Comparison of ENCODE assay signal across 29 mouse cellular contexts in the genomic region with DNA sequence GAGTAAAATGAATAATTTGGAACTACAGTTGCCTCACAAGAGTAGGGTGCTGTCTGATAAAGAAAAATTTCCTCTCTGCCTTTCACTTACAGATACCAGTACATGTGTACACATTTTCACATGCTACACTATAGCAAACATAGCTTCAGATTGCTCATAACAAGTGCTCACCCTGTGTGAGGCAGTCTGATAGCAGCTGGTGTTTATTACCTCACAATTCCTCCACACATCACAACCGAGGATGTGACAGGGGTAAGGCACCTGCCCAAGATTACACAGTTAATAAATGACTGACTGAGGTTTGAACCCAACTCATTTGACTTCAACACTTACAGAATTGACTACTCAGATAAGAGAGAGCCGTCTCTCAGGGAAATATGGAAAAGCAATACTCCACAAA. TPM values are rescaled to one million over a fixed set of nuclear protein-coding genes. Genes with fewer than 3 reads are reported as not detected.
A peak's percentile ranks its signal among the peaks of the same experiment; 100 is the strongest.
DNase-seq lines count a peak whose midpoint lies in the region; ATAC-seq and TF ChIP-seq lines count a peak whose summit lies in the region.
"Had no signal": no experiment of that assay in that cellular context is flagged by ENCODE, and none has a peak within 500 bp of the region (broad histone marks: within the 10 kb centered on the region; RNA-seq: fewer than 3 reads in every experiment).

No protein-coding gene starts in this region.

- H3K4me2 ChIP-seq in intestine, embryonic 15.5 days (replicated peaks), result no peak overlapping the region
- H3K4me2 ChIP-seq in forebrain, postnatal 0 days (ENCODE audit: low read depth), result no peak overlapping the region
- H3K4me2 ChIP-seq in midbrain, embryonic 15.5 days, result no peak overlapping the region
- H3K4me2 ChIP-seq: forebrain, embryonic 15.5 days; hindbrain, embryonic 13.5 days had no signal

- no peaks in the 10 kb centered on the region for H3K9me3 ChIP-seq in intestine, embryonic 15.5 days
- no peaks in the 10 kb centered on the region for H3K9me3 ChIP-seq in forebrain, postnatal 0 days (ENCODE audit: low read length)
- H3K9me3 ChIP-seq in midbrain, embryonic 15.5 days, result no peaks in the 10 kb centered on the region
- H3K9me3 ChIP-seq: embryonic facial prominence, embryonic 10.5 days; forebrain, embryonic 15.5 days; hindbrain, embryonic 13.5 days; midbrain, embryonic 10.5 days had no signal

- TF ChIP-seq CTCF in forebrain, postnatal 0 days (IDR thresholded peaks at IDR 0.05; ENCODE audit: low read depth), result no peak

- H3K4me1 ChIP-seq in intestine, embryonic 15.5 days (replicated peaks), result 0 out of 2 replicates have a peak, but pooled peaks cover 3% of the 10 kb centered on the region
- H3K4me1 ChIP-seq in forebrain, postnatal 0 days (ENCODE audit: insufficient read depth), result no peaks in the 10 kb centered on the region
- H3K4me1 ChIP-seq in midbrain, embryonic 15.5 days, result no peaks in the 10 kb centered on the region
- H3K4me1 ChIP-seq: embryonic facial prominence, embryonic 10.5 days; forebrain, embryonic 15.5 days had no signal

- H3K4me3 ChIP-seq in intestine, embryonic 15.5 days (replicated peaks), result no peak overlapping the region
- H3K4me3 ChIP-seq in forebrain, postnatal 0 days (ENCODE audit: low read depth, low read length), result no peak overlapping the region
- H3K4me3 ChIP-seq in midbrain, embryonic 15.5 days, result no peak overlapping the region
- H3K4me3 ChIP-seq: embryonic facial prominence, embryonic 10.5 days; forebrain, embryonic 15.5 days; heart, adult 2 months; hindbrain, embryonic 13.5 days; midbrain, embryonic 10.5 days had no signal

- ATAC-seq in intestine, embryonic 15.5 days, result peak; percentile 88
- ATAC-seq in megakaryocyte-erythroid progenitor cell, adult 5-6 weeks (replicated peaks; ENCODE audit: low FRiP score, low TSS enrichment, poor library complexity, severe bottlenecking), result 0 out of 2 replicates have a peak, but pooled peaks have one; percentile 32
- no peak for ATAC-seq in forebrain, postnatal 0 days
- no peak for ATAC-seq in midbrain, embryonic 15.5 days (replicated peaks)
- ATAC-seq: forebrain, embryonic 15.5 days had no signal

- H3K9ac ChIP-seq in intestine, embryonic 15.5 days, result no peak overlapping the region
- H3K9ac ChIP-seq in forebrain, postnatal 0 days, result no peak overlapping the region
- H3K9ac ChIP-seq in midbrain, embryonic 15.5 days, result no peak overlapping the region
- H3K9ac ChIP-seq: forebrain, embryonic 15.5 days; hindbrain, embryonic 13.5 days had no signal

- H3K27me3 ChIP-seq in intestine, embryonic 15.5 days (replicated peaks), result no peaks in the 10 kb centered on the region
- H3K27me3 ChIP-seq in forebrain, postnatal 0 days (ENCODE audit: insufficient read depth, low read length), result no peaks in the 10 kb centered on the region
- no peaks in the 10 kb centered on the region for H3K27me3 ChIP-seq in midbrain, embryonic 15.5 days (replicated peaks)
- H3K27me3 ChIP-seq: forebrain, embryonic 15.5 days; hindbrain, embryonic 13.5 days had no signal

- DNase-seq in CD4-positive, CD25-positive, alpha-beta regulatory T cell, adult 2 months (ENCODE audit: low read depth, low spot score), result peak; percentile 65
- DNase-seq in T-cell, adult 2 months (ENCODE audit: low spot score), result peak; percentile 46
- DNase-seq in kidney, postnatal 36 days, result no peak
- no peak for DNase-seq in forebrain, postnatal 0 days
- DNase-seq: cerebellum, adult 11-12 months; cerebellum, postnatal 10 days; gastrocnemius, postnatal 14 days; heart, adult 2 months; kidney, adult 2 months; lung, adult 18-20 months; right cerebral cortex, adult 18-20 months had no signal

- no peak overlapping the region for H3K27ac ChIP-seq in intestine, embryonic 15.5 days
- H3K27ac ChIP-seq in forebrain, postnatal 0 days (ENCODE audit: low read depth, low read length), result no peak overlapping the region
- H3K27ac ChIP-seq in midbrain, embryonic 15.5 days, result no peak overlapping the region
- H3K27ac ChIP-seq: embryonic facial prominence, embryonic 10.5 days; forebrain, embryonic 15.5 days; heart, adult 2 months; hindbrain, embryonic 13.5 days; kidney, postnatal 0 days; midbrain, embryonic 10.5 days had no signal

- WGBS in intestine, embryonic 15.5 days, result 44% methylated on average over 2 of the region's 2 CpGs
- WGBS in forebrain, postnatal 0 days, result 55% methylated on average over 2 of the region's 2 CpGs
- WGBS in midbrain, embryonic 15.5 days, result 51% methylated on average over 2 of the region's 2 CpGs

- H3K36me3 ChIP-seq in intestine, embryonic 15.5 days, result no peaks in the 10 kb centered on the region
- no peaks in the 10 kb centered on the region for H3K36me3 ChIP-seq in forebrain, postnatal 0 days (ENCODE audit: insufficient read depth)
- H3K36me3 ChIP-seq in midbrain, embryonic 15.5 days (replicated peaks), result no peaks in the 10 kb centered on the region
- H3K36me3 ChIP-seq: embryonic facial prominence, embryonic 10.5 days; forebrain, embryonic 15.5 days; hindbrain, embryonic 13.5 days; midbrain, embryonic 10.5 days had no signal

RNA-seq across cellular contexts. Expression of gene Xcl1, which starts 25.3 kb away (rescaled TPM):
- 0.83 TPM in 1 of 2 replicates, not detected in the other for polyA plus RNA-seq in intestine, embryonic 15.5 days (2015; fragmentation: Nextera tagmentation; extraction: Ambion mirVana)
- 25.0 TPM in 1 of 2 replicates, not detected in the other for total RNA-seq in megakaryocyte-erythroid progenitor cell, adult 5-6 weeks (2014; fragmentation: Nextera tagmentation)
- total RNA-seq in megakaryocyte-erythroid progenitor cell, adult 5-6 weeks (2017), result 26.7 TPM in 1 of 2 replicates, not detected in the other
- total RNA-seq in forebrain, postnatal 0 days (2014; rRNA removed), result not detected in 2 replicates
- polyA plus RNA-seq in forebrain, postnatal 0 days (2015; fragmentation: Nextera tagmentation; extraction: Ambion mirVana), result not detected in 2 replicates
- not detected in 2 replicates for polyA plus RNA-seq in midbrain, embryonic 15.5 days (2015; fragmentation: Nextera tagmentation; extraction: Ambion mirVana)
- total RNA-seq: adrenal gland, adult 18-20 months; gastrocnemius, postnatal 14 days; heart, adult 2 months; heart, postnatal 25 days; layer of hippocampus, postnatal 14 days; left cerebral cortex, postnatal 10 days; midbrain, postnatal 0 days had no signal
- polyA plus RNA-seq: C2C12; cortical plate, adult 2 months; embryonic facial prominence, embryonic 10.5 days; forebrain, embryonic 15.5 days; heart, embryonic 14.5 days; hindbrain, embryonic 13.5 days; kidney, postnatal 0 days; limb, embryonic 11.5 days; midbrain, embryonic 10.5 days; midbrain, postnatal 0 days; neural tube, embryonic 14.5 days had no signal

Comparison
In these comparisons a context has a peak if more than half of its experiments do, and no peak if none do; other contexts are left out.
1. DNase-seq: peak in CD4-positive, CD25-positive, alpha-beta regulatory T cell, adult 2 months (single experiment) and T-cell, adult 2 months (single experiment); none in kidney, postnatal 36 days (0 of 2) and forebrain, postnatal 0 days (single experiment).
2. ATAC-seq: peak in intestine, embryonic 15.5 days (single experiment) and megakaryocyte-erythroid progenitor cell, adult 5-6 weeks (single experiment); none in forebrain, postnatal 0 days (single experiment) and midbrain, embryonic 15.5 days (single experiment).